Mouse (Mus musculus) limb, embryonic 14.5 days (tissue): Measurements from ENCODE around the gene Doc2g. TPM values are rescaled to one million over a fixed set of nuclear protein-coding genes. Genes with fewer than 3 reads are reported as not detected.
A peak's percentile ranks its signal among the peaks of the same experiment; 100 is the strongest.
"Not testable (repeated sequence)": the region's sequence is repeated elsewhere in the genome, so short reads cannot be mapped to it uniquely, and the experiment has no call there.

Experiments
- ATAC-seq: fragments of 200-750 bp; cut with Nextera tagmentation; 2 replicates; pipeline ENCODE4 v1.8.0; 2017; ENCODE audit warnings: low read depth, moderate number of reproducible peaks, moderate TSS enrichment; ENCODE audit not compliant: low FRiP score
- DNase-seq: peaks from one replicate; pipeline ENCODE4 v3.0.0-alpha.2; 2015; ENCODE audit warnings: low spot score
- H3K27ac ChIP-seq: fragments of 300-500 bp; sonication (generic); replicated peaks from 2 replicates; pipeline ENCODE4 v1.5.1; 2014; ENCODE audit warnings: low read depth, mild to moderate bottlenecking, low read length, moderate library complexity, mixed read lengths
- H3K27me3 ChIP-seq: fragments of 300-500 bp; sonication (generic); 2 replicates; pipeline ENCODE4 v1.6.1; 2014; ENCODE audit warnings: low read length, mixed read lengths; ENCODE audit not compliant: control insufficient read depth, insufficient read depth
- H3K36me3 ChIP-seq: fragments of 300-500 bp; sonication (generic); 2 replicates; pipeline ENCODE4 v1.6.1; 2014; ENCODE audit warnings: mild to moderate bottlenecking, low read length, moderate library complexity, mixed read lengths; ENCODE audit not compliant: control insufficient read depth, insufficient read depth
- H3K4me1 ChIP-seq: fragments of 300-500 bp; sonication (generic); 2 replicates; pipeline ENCODE4 v1.6.1; 2014; ENCODE audit warnings: antibody characterized with exemption, low read length, mixed read lengths; ENCODE audit not compliant: control insufficient read depth, insufficient read depth
- H3K4me2 ChIP-seq: fragments of 300-500 bp; sonication (generic); replicated peaks from 2 replicates; pipeline ENCODE4 v1.6.1; 2014; ENCODE audit warnings: low read depth, mild to moderate bottlenecking, low read length, moderate library complexity; ENCODE audit not compliant: severe bottlenecking
- H3K4me3 ChIP-seq: fragments of 300-500 bp; sonication (generic); replicated peaks from 2 replicates; pipeline ENCODE4 v1.5.1; 2014; ENCODE audit warnings: low read length
- H3K9ac ChIP-seq: fragments of 300-500 bp; sonication (generic); 2 replicates; pipeline ENCODE4 v1.6.1; 2014; ENCODE audit warnings: mild to moderate bottlenecking, low read depth, low read length, moderate library complexity; ENCODE audit not compliant: severe bottlenecking
- H3K9me3 ChIP-seq: fragments of 300-500 bp; sonication (generic); 2 replicates; pipeline ENCODE4 v1.6.1; 2016; ENCODE audit warnings: low read length; ENCODE audit not compliant: control insufficient read depth
- POLR2A ChIP-seq: fragments of 200-500 bp; IDR thresholded peaks from 2 replicates; pipeline ENCODE4 v1.8.0; 2012; ENCODE audit warnings: inconsistent platforms, mild to moderate bottlenecking, moderate library complexity, borderline replicate concordance; ENCODE audit not compliant: insufficient read depth, insufficient read length; ENCODE audit errors: extremely low read depth
- WGBS: fragments of 180-500 bp; shearing (Covaris S2); extraction: QIAGEN DNeasy Blood & Tissue Kit; methylation state at CpG from one replicate; pipeline ENCODE4 v1.1.7; 2014; 5-methylcytosine and 5-hydroxymethylcytosine counted together
- polyA plus RNA-seq, 2 experiments: library from polyadenylated mRNA; depleted of rRNA in 1 of 2; stranded (reverse) in 1 of 2; unstranded in 1 of 2; fragments of >200 nt; fragmentation: Nextera tagmentation in 1 of 2; extraction: Ambion mirVana in 1 of 2; gene quantifications; 2 replicates each; pipeline versions ENCODE4 v1.2.1 to v1.2.3; 2012 to 2014

Doc2g gene
- polyA plus RNA-seq (2012; rRNA removed) (19.6 and 22.4 TPM in 2 replicates), polyA plus RNA-seq (2014; fragmentation: Nextera tagmentation; extraction: Ambion mirVana) (3.4 and 3.9 TPM in 2 replicates)

GRCm38 (mm10) chr19:4003112-4003511, at the start of gene Doc2g:
Doc2g (plus strand) TSS chr19:4003313.
- no peak within 1 kb of the TSS for H3K4me3 ChIP-seq
- H3K4me1 ChIP-seq, result peaks cover 12% of the 10 kb centered on the region
- 70% methylated on average over 1 of the region's 1 CpGs for whole genome bisulfite sequencing
- no peak for TF ChIP-seq POLR2A
- peaks cover 37% of the 10 kb centered on the region for H3K36me3 ChIP-seq
- H3K27me3 ChIP-seq, result no peaks in the 10 kb centered on the region
- no peaks in the 10 kb centered on the region for H3K9me3 ChIP-seq
- H3K4me2 ChIP-seq, result no peak within 1 kb of the TSS
- no peak for DNase-seq
- ATAC-seq, result no peak
- no peak within 1 kb of the TSS for H3K27ac ChIP-seq
- H3K9ac ChIP-seq, result 0 out of 2 replicates have a peak within 1 kb of the TSS, but pooled peaks have one; percentile 5

GRCm38 (mm10) chr19:3955033-3955432, 48.1 kb upstream of the Doc2g start:
- 72% methylated on average over 3 of the region's 3 CpGs for WGBS
- no peak overlapping the region for H3K27ac ChIP-seq
- no peaks in the 10 kb centered on the region for H3K27me3 ChIP-seq
- H3K4me1 ChIP-seq, result no peaks in the 10 kb centered on the region
- ATAC-seq (no peak), DNase-seq (no peak)
- TF ChIP-seq POLR2A, result no peak
- no peak overlapping the region for H3K9ac ChIP-seq
- no peaks in the 10 kb centered on the region for H3K36me3 ChIP-seq
- no peaks in the 10 kb centered on the region for H3K9me3 ChIP-seq
- no peak overlapping the region for H3K4me2 ChIP-seq
- H3K4me3 ChIP-seq, result no peak overlapping the region

GRCm38 (mm10) chr19:3955804-3956203, 47.3 kb upstream of the Doc2g start:
- Histone ChIP-seq H3K36me3 (no peaks in the 10 kb centered on the region), H3K9ac (no peak overlapping the region), H3K27me3 (no peaks in the 10 kb centered on the region), H3K27ac (no peak overlapping the region), H3K4me2 (no peak overlapping the region), H3K9me3 (no peaks in the 10 kb centered on the region), H3K4me3 (no peak overlapping the region), H3K4me1 (no peaks in the 10 kb centered on the region)
- ATAC-seq (no peak), DNase-seq (no peak)
- 49% methylated on average over 4 of the region's 4 CpGs for WGBS
- no peak for TF ChIP-seq POLR2A

GRCm38 (mm10) chr19:3957296-3958036, 45.6 kb upstream of the Doc2g start:
- not testable (repeated sequence) for H3K9me3 ChIP-seq, ATAC-seq, H3K27ac ChIP-seq, H3K4me2 ChIP-seq, DNase-seq, H3K4me1 ChIP-seq, H3K36me3 ChIP-seq, H3K4me3 ChIP-seq, H3K9ac ChIP-seq, H3K27me3 ChIP-seq
- WGBS, result 86% methylated on average over 5 of the region's 5 CpGs

- Histone ChIP-seq H3K4me1 (no peaks in the 10 kb centered on the region), H3K4me2 (no peak within 1 kb of the TSS), H3K9me3 (no peaks in the 10 kb centered on the region), H3K27ac (no peak within 1 kb of the TSS), H3K9ac (no peak within 1 kb of the TSS), H3K36me3 (no peaks in the 10 kb centered on the region), H3K27me3 (no peaks in the 10 kb centered on the region), H3K4me3 (no peak within 1 kb of the TSS)
- WGBS, result 74% methylated on average over 4 of the region's 4 CpGs
- no peak for ATAC-seq
- TF ChIP-seq POLR2A, result no peak
- DNase-seq, result no peak
Measured at GRCm38 (mm10) chr19:3958470-3958869, 44.6 kb upstream of the Doc2g start, which contains the start of gene Aldh3b3. Aldh3b3 (plus strand) TSS chr19:3958645.
